Mouse (Mus musculus) C2C12 (cell line): ENCODE data around the gene Gm37240. TPM values are rescaled to one million over a fixed set of nuclear protein-coding genes. Genes with fewer than 3 reads are reported as not detected.

Experiments
- H3K27me3 ChIP-seq: one replicate; pipeline ENCODE4 v1.6.1; 2011; ENCODE audit not compliant: control insufficient read depth, insufficient read depth, insufficient read length
- H3K36me3 ChIP-seq: one replicate; pipeline ENCODE4 v1.6.1; 2011; ENCODE audit not compliant: control insufficient read depth, insufficient read depth
- H3K4me3 ChIP-seq: one replicate; pipeline ENCODE4 v1.5.1; 2011; ENCODE audit warnings: mild to moderate bottlenecking, control low read depth; ENCODE audit not compliant: poor library complexity, insufficient read depth, severe bottlenecking
- H3K79me2 ChIP-seq: one replicate; pipeline ENCODE4 v1.6.1; 2011; ENCODE audit not compliant: control insufficient read depth, insufficient read depth
- H3K79me3 ChIP-seq: one replicate; pipeline ENCODE4 v1.6.1; 2011; ENCODE audit warnings: low read depth, control low read depth
- H3ac ChIP-seq: one replicate; pipeline ENCODE3; 2011; ENCODE audit warnings: low read depth; ENCODE audit not compliant: control insufficient read depth, insufficient read length
- CEBPB ChIP-seq: IDR thresholded peaks from one replicate; pipeline ENCODE4 v1.6.1; 2011; ENCODE audit warnings: low read depth, mild to moderate bottlenecking, control low read depth, moderate library complexity
- CTCF ChIP-seq: IDR thresholded peaks from one replicate; pipeline ENCODE4 v1.5.1; 2011; ENCODE audit not compliant: control insufficient read depth, insufficient read depth, insufficient read length
- FOSL1 ChIP-seq: IDR thresholded peaks from one replicate; pipeline ENCODE4 v1.8.0; 2011; ENCODE audit warnings: mild to moderate bottlenecking, low read length; ENCODE audit not compliant: poor library complexity, insufficient read depth, severe bottlenecking
- MAX ChIP-seq: IDR thresholded peaks from one replicate; pipeline ENCODE4 v1.6.1; 2011; ENCODE audit warnings: mild to moderate bottlenecking, control low read depth
- MYOD1 ChIP-seq: IDR thresholded peaks from one replicate; pipeline ENCODE4 v1.6.1; 2011; ENCODE audit warnings: low read depth; ENCODE audit not compliant: control insufficient read depth, insufficient read length
- MYOG ChIP-seq: IDR thresholded peaks from one replicate; pipeline ENCODE4 v1.6.1; 2011; ENCODE audit not compliant: control insufficient read depth, insufficient read length; ENCODE audit errors: extremely low read depth
- USF1 ChIP-seq: IDR thresholded peaks from one replicate; pipeline ENCODE4 v1.6.1; 2011; ENCODE audit warnings: low read depth, mild to moderate bottlenecking, control low read depth, moderate library complexity
- polyA plus RNA-seq: library from polyadenylated mRNA; unstranded; fragments of >200 nt; fragmentation: generic; extraction: Trizol; gene quantifications from one replicate; pipeline ENCODE4 v1.2.1, GENCODE M21; 2012; ENCODE audit warnings: missing spikeins

Gm37240 gene
- polyA plus RNA-seq, 1 experiment: 7.3 TPM

GRCm38 (mm10) chr3:85246131-85246530 is 641.2 kb downstream of the Gm37240 start:
- Histone ChIP-seq H3K27me3 (no peaks in the 10 kb centered on the region), H3ac (no peak overlapping the region), H3K79me2 (no peaks in the 10 kb centered on the region), H3K4me3 (no peak overlapping the region), H3K79me3 (no peaks in the 10 kb centered on the region), H3K36me3 (no peaks in the 10 kb centered on the region)
- TF ChIP-seq MYOD1 (no peak), MYOG (no peak), CEBPB (no peak), MAX (no peak), FOSL1 (no peak), CTCF (no peak), USF1 (no peak)

GRCm38 (mm10) chr3:85236546-85236945 is 650.8 kb downstream of the Gm37240 start:
- Histone ChIP-seq H3K36me3 (no peaks in the 10 kb centered on the region), H3K4me3 (no peak overlapping the region), H3K79me2 (no peaks in the 10 kb centered on the region), H3K27me3 (no peaks in the 10 kb centered on the region), H3ac (no peak overlapping the region), H3K79me3 (no peaks in the 10 kb centered on the region)
- TF ChIP-seq CTCF (no peak), FOSL1 (no peak), MYOG (no peak), CEBPB (no peak)

DNA sequence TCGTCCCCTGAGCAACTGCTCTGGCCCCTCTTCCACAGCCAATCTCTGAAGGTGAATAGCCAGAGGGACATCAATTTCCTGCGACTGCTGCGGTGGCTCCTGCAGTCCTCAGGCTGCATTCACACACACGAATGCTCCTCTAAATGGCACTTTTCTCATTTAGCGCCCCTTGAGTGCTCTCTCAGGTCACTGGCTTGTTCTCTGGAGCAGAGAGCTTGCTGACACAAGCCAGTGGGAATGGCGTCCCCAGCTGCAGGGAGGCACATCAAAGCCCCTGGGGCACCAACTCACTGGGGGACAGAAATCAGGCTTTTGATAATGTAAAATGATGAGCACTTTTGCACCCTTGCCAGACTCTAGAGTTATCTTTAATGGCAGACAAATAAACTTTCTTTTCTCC is 654.5 kb downstream of the Gm37240 start:
- no peaks in the 10 kb centered on the region for H3K36me3 ChIP-seq
- TF ChIP-seq MYOD1 (no peak), CEBPB (no peak), MAX (no peak), MYOG (no peak)
- H3K79me3 ChIP-seq: no peaks in the 10 kb centered on the region
- H3K27me3 ChIP-seq: no peaks in the 10 kb centered on the region
- H3K4me3 ChIP-seq: no peak overlapping the region
- H3ac ChIP-seq: no peak overlapping the region
- no peaks in the 10 kb centered on the region for H3K79me2 ChIP-seq

- no peak for TF ChIP-seq FOSL1
- Histone ChIP-seq H3K27me3 (no peaks in the 10 kb centered on the region), H3K79me2 (no peaks in the 10 kb centered on the region), H3K79me3 (no peaks in the 10 kb centered on the region), H3K36me3 (no peaks in the 10 kb centered on the region), H3K4me3 (no peak overlapping the region), H3ac (no peak overlapping the region)
These were observed 665.3 kb downstream of the Gm37240 start for GRCm38 (mm10) chr3:85222046-85222445.

- Histone ChIP-seq H3K27me3 (no peaks in the 10 kb centered on the region), H3K79me2 (no peaks in the 10 kb centered on the region), H3K79me3 (no peaks in the 10 kb centered on the region), H3ac (no peak overlapping the region), H3K36me3 (no peaks in the 10 kb centered on the region), H3K4me3 (no peak overlapping the region)
- TF ChIP-seq FOSL1 (no peak), MAX (no peak), CTCF (no peak), USF1 (no peak), MYOD1 (no peak), MYOG (no peak), CEBPB (no peak)
These were observed 672.4 kb downstream of the Gm37240 start for GRCm38 (mm10) chr3:85214926-85215325.

- H3K4me3 ChIP-seq: no peak overlapping the region
- TF ChIP-seq MAX: no peak
- no peak for TF ChIP-seq CTCF
- no peak for TF ChIP-seq USF1
- TF ChIP-seq MYOG: no peak
- TF ChIP-seq FOSL1: no peak
- TF ChIP-seq MYOD1: no peak
- no peak for TF ChIP-seq CEBPB
- H3ac ChIP-seq: no peak overlapping the region
- no peaks in the 10 kb centered on the region for H3K79me2 ChIP-seq
- H3K27me3 ChIP-seq: no peaks in the 10 kb centered on the region
- no peaks in the 10 kb centered on the region for H3K79me3 ChIP-seq
- no peaks in the 10 kb centered on the region for H3K36me3 ChIP-seq
These were observed 674.5 kb downstream of the Gm37240 start for GRCm38 (mm10) chr3:85212751-85213350.
